Mouse (Mus musculus) intestine, embryonic 14.5 days (tissue): ENCODE data around the gene Pdzd2. TPM values are rescaled to one million over a fixed set of nuclear protein-coding genes. Genes with fewer than 3 reads are reported as not detected.

ENCODE experiments used
- ATAC-seq: fragments of 200-750 bp; cut with Nextera tagmentation; replicated peaks from 2 replicates; pipeline ENCODE4 v1.8.0; 2017; ENCODE audit warnings: low read depth, moderate number of reproducible peaks, moderate TSS enrichment, moderate library complexity; ENCODE audit not compliant: low FRiP score, low TSS enrichment
- DNase-seq: peaks from one replicate; pipeline ENCODE4 v3.0.0-alpha.2; 2018; ENCODE audit warnings: low spot score
- H3K27ac ChIP-seq: fragments of 300-500 bp; sonication (generic); 2 replicates; pipeline ENCODE4 v1.5.1; 2014; ENCODE audit warnings: low read depth, mild to moderate bottlenecking, control low read depth
- H3K27me3 ChIP-seq: fragments of 300-500 bp; sonication (generic); replicated peaks from 2 replicates; pipeline ENCODE4 v1.6.1; 2014; ENCODE audit warnings: low read length, control low read depth; ENCODE audit not compliant: control insufficient read depth, insufficient read depth
- H3K36me3 ChIP-seq: fragments of 300-500 bp; sonication (generic); 2 replicates; pipeline ENCODE4 v1.6.1; 2014; ENCODE audit warnings: low read length, control low read depth; ENCODE audit not compliant: control insufficient read depth, insufficient read depth
- H3K4me1 ChIP-seq: fragments of 300-500 bp; sonication (generic); replicated peaks from 2 replicates; pipeline ENCODE4 v1.6.1; 2014; ENCODE audit warnings: low read length, control low read depth, mixed read lengths; ENCODE audit not compliant: control insufficient read depth, insufficient read depth
- H3K4me2 ChIP-seq: fragments of 300-500 bp; sonication (generic); 2 replicates; pipeline ENCODE4 v1.6.1; 2014; ENCODE audit warnings: low read length
- H3K4me3 ChIP-seq: fragments of 300-500 bp; sonication (generic); 2 replicates; pipeline ENCODE4 v1.5.1; 2014; ENCODE audit warnings: low read depth, low read length, control low read depth, mixed read lengths
- H3K9ac ChIP-seq: fragments of 300-500 bp; sonication (generic); 2 replicates; pipeline ENCODE4 v1.6.1; 2014; ENCODE audit warnings: mild to moderate bottlenecking, low read length
- H3K9me3 ChIP-seq: fragments of 300-500 bp; sonication (generic); 2 replicates; pipeline ENCODE4 v1.6.1; 2016; ENCODE audit warnings: low read length, control low read depth; ENCODE audit not compliant: control insufficient read depth
- WGBS: fragments of 180-500 bp; shearing (Covaris S2); extraction: QIAGEN DNeasy Blood & Tissue Kit; methylation state at CpG from one replicate; pipeline ENCODE4 v1.1.7; 2014; 5-methylcytosine and 5-hydroxymethylcytosine counted together
- polyA plus RNA-seq: library from polyadenylated mRNA; unstranded; fragments of >200 nt; fragmentation: Nextera tagmentation; extraction: Ambion mirVana; gene quantifications from 2 replicates; pipeline ENCODE4 v1.2.1, GENCODE M21; 2014

Gene Pdzd2
- polyA plus RNA-seq, 1 experiment from 2014 or later = 16.2 TPM

GRCm38 (mm10) chr15:12490969-12491368 is 248.8 kb downstream of the Pdzd2 start:
- ATAC-seq (peak; percentile 45; the same call in 1 of the 2 replicates), DNase-seq (no peak)
- H3K36me3 ChIP-seq = no peaks in the 10 kb centered on the region
- no peaks in the 10 kb centered on the region for H3K9me3 ChIP-seq
- H3K9ac ChIP-seq = no peak overlapping the region
- 35% methylated on average over 3 of the region's 3 CpGs for WGBS
- no peak overlapping the region for H3K4me3 ChIP-seq
- peak overlapping the region; percentile 47; the same call in 1 of the 2 replicates for H3K27ac ChIP-seq
- H3K27me3 ChIP-seq = no peaks in the 10 kb centered on the region
- peaks cover 23% of the 10 kb centered on the region; the same call in 1 of the 2 replicates for H3K4me1 ChIP-seq
- no peak overlapping the region for H3K4me2 ChIP-seq

DNA sequence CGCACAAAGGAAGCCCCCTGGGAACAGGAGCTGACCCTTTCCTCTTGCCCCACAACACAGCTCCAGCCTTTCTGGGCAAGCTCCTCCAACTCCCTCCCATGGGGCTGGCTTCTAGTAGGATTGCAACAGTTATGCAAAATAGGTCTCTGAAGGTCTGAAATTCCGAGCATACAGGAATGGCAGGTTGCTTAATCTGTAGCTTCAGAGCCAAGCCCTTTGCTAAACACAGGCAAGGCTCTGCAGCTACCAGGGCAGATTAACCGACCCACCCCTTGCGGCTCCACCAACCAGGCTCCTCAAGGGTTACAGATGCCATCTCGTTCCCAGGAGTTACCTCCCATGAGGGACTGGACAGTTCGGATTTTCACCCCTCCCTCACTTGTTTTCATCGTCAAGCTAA is 249.2 kb downstream of the Pdzd2 start:
- Histone ChIP-seq H3K4me2 (no peak overlapping the region), H3K9ac (no peak overlapping the region), H3K27me3 (no peaks in the 10 kb centered on the region), H3K36me3 (no peaks in the 10 kb centered on the region), H3K9me3 (no peaks in the 10 kb centered on the region), H3K4me1 (peaks cover 23% of the 10 kb centered on the region; the same call in 1 of the 2 replicates), H3K4me3 (no peak overlapping the region), H3K27ac (no peak overlapping the region)
- ATAC-seq = peak; percentile 37; the same call in 1 of the 2 replicates
- DNase-seq = peak; percentile 60
- 32% methylated on average over 7 of the region's 7 CpGs for WGBS

GRCm38 (mm10) chr15:12488316-12488715 is 251.4 kb downstream of the Pdzd2 start:
- ATAC-seq (no peak), DNase-seq (no peak)
- no peaks in the 10 kb centered on the region for H3K27me3 ChIP-seq
- H3K4me2 ChIP-seq = no peak overlapping the region
- no peak overlapping the region for H3K27ac ChIP-seq
- 89% methylated on average over 2 of the region's 2 CpGs for WGBS
- no peak overlapping the region for H3K9ac ChIP-seq
- no peak overlapping the region for H3K4me3 ChIP-seq
- H3K9me3 ChIP-seq = no peaks in the 10 kb centered on the region
- no peaks in the 10 kb centered on the region for H3K36me3 ChIP-seq
- peaks cover 20% of the 10 kb centered on the region; the same call in 1 of the 2 replicates for H3K4me1 ChIP-seq

DNA sequence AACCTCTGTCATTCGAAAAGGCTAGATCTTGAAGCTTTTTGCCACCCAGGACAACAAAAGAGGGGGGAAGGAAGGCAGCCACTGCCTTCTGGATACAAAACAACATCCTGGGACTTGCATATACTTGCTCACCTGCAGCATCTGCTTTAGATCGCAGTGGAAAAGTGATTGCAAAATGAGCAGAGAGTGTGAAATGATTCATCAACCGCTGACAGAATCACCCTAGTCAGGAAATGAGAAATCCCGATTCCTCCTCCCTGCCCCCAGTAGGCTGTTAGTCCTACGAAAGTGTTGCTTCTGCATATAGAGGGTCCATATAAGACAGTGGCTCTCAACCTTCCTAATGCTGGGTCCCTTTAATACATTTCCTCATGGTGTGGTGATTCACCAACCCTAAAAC is 258.5 kb downstream of the Pdzd2 start:
- H3K9me3 ChIP-seq = 0 out of 2 replicates have a peak, but pooled peaks cover 2% of the 10 kb centered on the region
- WGBS = 71% methylated on average over 5 of the region's 5 CpGs
- ATAC-seq = no peak
- no peaks in the 10 kb centered on the region for H3K27me3 ChIP-seq
- H3K4me1 ChIP-seq = peaks cover 9% of the 10 kb centered on the region
- no peak for DNase-seq
- no peak overlapping the region for H3K9ac ChIP-seq
- H3K4me2 ChIP-seq = no peak overlapping the region
- H3K36me3 ChIP-seq = no peaks in the 10 kb centered on the region
- no peak overlapping the region for H3K4me3 ChIP-seq
- no peak overlapping the region for H3K27ac ChIP-seq

GRCm38 (mm10) chr15:12480369-12480768 is 259.4 kb downstream of the Pdzd2 start:
- Histone ChIP-seq H3K9me3 (0 out of 2 replicates have a peak, but pooled peaks cover 2% of the 10 kb centered on the region), H3K27me3 (no peaks in the 10 kb centered on the region), H3K27ac (0 out of 2 replicates have a peak overlapping the region, but pooled peaks have one; percentile 47), H3K9ac (no peak overlapping the region), H3K4me1 (peaks cover 9% of the 10 kb centered on the region), H3K4me3 (no peak overlapping the region), H3K36me3 (no peaks in the 10 kb centered on the region), H3K4me2 (no peak overlapping the region)
- DNase-seq (peak; percentile 57), ATAC-seq (peak; percentile 84)
- 76% methylated on average over 3 of the region's 3 CpGs for WGBS

- Histone ChIP-seq H3K36me3 (no peaks in the 10 kb centered on the region), H3K9ac (no peak overlapping the region), H3K4me2 (no peak overlapping the region), H3K9me3 (0 out of 2 replicates have a peak, but pooled peaks cover 2% of the 10 kb centered on the region), H3K4me1 (peaks cover 9% of the 10 kb centered on the region), H3K27ac (no peak overlapping the region), H3K4me3 (no peak overlapping the region), H3K27me3 (no peaks in the 10 kb centered on the region)
- ATAC-seq = no peak
- WGBS = 76% methylated on average over 5 of the region's 5 CpGs
- DNase-seq = no peak
Measured at GRCm38 (mm10) chr15:12479326-12479725, 260.4 kb downstream of the Pdzd2 start.

- ATAC-seq (no peak), DNase-seq (no peak)
- peaks cover 4% of the 10 kb centered on the region; the same call in 1 of the 2 replicates for H3K4me1 ChIP-seq
- WGBS = 79% methylated on average over 7 of the region's 7 CpGs
- no peak overlapping the region for H3K27ac ChIP-seq
- H3K4me3 ChIP-seq = no peak overlapping the region
- no peak overlapping the region for H3K9ac ChIP-seq
- H3K4me2 ChIP-seq = no peak overlapping the region
- no peaks in the 10 kb centered on the region for H3K36me3 ChIP-seq
- H3K27me3 ChIP-seq = no peaks in the 10 kb centered on the region
- H3K9me3 ChIP-seq = no peaks in the 10 kb centered on the region
Measured at GRCm38 (mm10) chr15:12473596-12473995, 266.1 kb downstream of the Pdzd2 start.

- no peak overlapping the region for H3K4me3 ChIP-seq
- ATAC-seq (no peak), DNase-seq (no peak)
- H3K4me1 ChIP-seq = peaks cover 9% of the 10 kb centered on the region; the same call in 1 of the 2 replicates
- no peak overlapping the region for H3K27ac ChIP-seq
- H3K27me3 ChIP-seq = no peaks in the 10 kb centered on the region
- 90% methylated on average over 4 of the region's 4 CpGs for WGBS
- H3K36me3 ChIP-seq = no peaks in the 10 kb centered on the region
- no peak overlapping the region for H3K9ac ChIP-seq
- no peak overlapping the region for H3K4me2 ChIP-seq
- H3K9me3 ChIP-seq = no peaks in the 10 kb centered on the region
Measured at GRCm38 (mm10) chr15:12472646-12473045, 267.1 kb downstream of the Pdzd2 start.
